Mouse (Mus musculus): ENCODE data around the gene Ccl22. TPM values are rescaled to one million over a fixed set of nuclear protein-coding genes. Genes with fewer than 3 reads are reported as not detected.

Ccl22 gene
- polyA plus RNA-seq, 1 experiment: not detected

DNA sequence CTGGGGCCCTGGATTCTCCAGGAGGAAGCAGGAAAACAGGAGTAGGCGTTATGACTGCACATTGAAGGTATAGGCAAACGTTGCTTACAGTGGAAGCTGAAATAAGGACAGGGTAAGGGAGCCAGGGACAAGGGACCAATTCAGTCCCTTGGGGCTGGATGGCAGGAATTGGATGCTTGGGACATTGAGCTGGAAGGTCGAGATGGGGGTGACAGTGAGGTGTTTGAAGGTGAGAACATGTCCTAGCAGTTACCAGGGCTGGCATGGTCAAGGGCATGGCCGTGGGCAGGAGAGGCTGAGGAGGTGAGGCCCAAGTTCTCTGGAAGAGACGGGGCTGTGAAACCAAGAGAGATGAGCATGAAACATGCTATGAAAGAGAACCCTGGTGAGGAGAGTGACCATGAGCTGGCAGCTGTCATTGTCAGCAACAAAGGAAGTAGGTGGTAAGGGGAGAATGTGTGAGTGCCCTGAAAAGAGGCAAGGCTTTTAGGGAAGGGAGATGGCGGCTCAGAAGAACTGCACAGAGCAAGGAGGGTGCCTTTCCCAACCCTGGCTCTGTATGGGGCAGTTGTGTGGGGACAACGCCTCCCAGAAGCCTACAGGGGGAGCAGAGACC lies 10.5 kb upstream of the Ccl22 start:
- H3K79me2 ChIP-seq (ENCODE audit: control insufficient read depth, insufficient read depth): no peaks in the 10 kb centered on the region
- no peaks in the 10 kb centered on the region for H3K27me3 ChIP-seq (ENCODE audit: control insufficient read depth, insufficient read depth, insufficient read length)
- no peaks in the 10 kb centered on the region for H3K36me3 ChIP-seq (ENCODE audit: control insufficient read depth, insufficient read depth)
- H3ac ChIP-seq (ENCODE audit: control insufficient read depth, insufficient read length): no peak overlapping the region
- TF ChIP-seq TCF12 (IDR thresholded peaks at IDR 0.05; ENCODE audit: insufficient read depth, poor library complexity, severe bottlenecking) (no peak), MYOD1 (IDR thresholded peaks at IDR 0.05; ENCODE audit: control insufficient read depth in 1 of 3, insufficient read length in 2 of 3, low read depth in 2 of 3) (peak in 2 of 3 experiments; percentile 45 to 54)
- H3K4me2 ChIP-seq (ENCODE audit: low read depth): no peak overlapping the region
- no peak overlapping the region for H3K4me3 ChIP-seq

DNA sequence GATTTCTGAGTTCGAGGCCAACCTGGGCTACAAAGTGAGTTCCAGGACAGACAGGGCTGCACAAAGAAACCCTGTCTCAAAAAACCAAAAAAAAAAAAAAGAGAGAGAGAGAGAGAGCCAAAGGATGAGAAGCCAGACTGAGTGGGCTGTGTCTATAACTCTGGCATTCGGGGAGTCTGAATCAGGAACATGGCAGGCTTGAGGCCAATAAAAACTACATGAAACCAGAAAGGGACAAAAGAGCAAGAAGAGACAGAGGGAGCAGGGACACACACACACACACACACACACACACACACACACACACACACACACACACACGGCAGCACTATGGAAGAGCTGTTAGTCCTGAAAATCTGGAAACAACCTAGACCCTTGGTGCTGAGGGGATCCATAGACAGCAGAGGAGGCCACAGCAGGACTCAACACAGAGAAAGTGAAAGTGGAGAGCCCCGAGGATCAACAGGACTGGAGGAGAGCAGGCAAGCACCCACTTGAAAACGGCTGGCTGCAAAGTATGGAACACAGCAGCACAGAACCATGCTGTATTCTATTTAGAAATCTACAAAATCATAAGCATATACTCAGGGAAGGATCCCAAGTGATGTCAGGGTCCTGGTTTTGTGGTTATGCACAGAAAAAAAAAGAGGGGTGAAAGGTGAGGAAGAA lies 9.8 kb upstream of the Ccl22 start:
- Histone ChIP-seq H3K79me2 (ENCODE audit: control insufficient read depth, insufficient read depth) (no peaks in the 10 kb centered on the region), H3K36me3 (ENCODE audit: control insufficient read depth, insufficient read depth) (no peaks in the 10 kb centered on the region), H3ac (ENCODE audit: control insufficient read depth, insufficient read length) (no peak overlapping the region), H3K4me3 (no peak overlapping the region), H3K4me2 (ENCODE audit: low read depth) (peak overlapping the region; percentile 61), H3K27me3 (ENCODE audit: control insufficient read depth, insufficient read depth, insufficient read length) (no peaks in the 10 kb centered on the region)
- TF ChIP-seq MAX (IDR thresholded peaks at IDR 0.05; ENCODE audit: low read depth) (no peak), TCF12 (IDR thresholded peaks at IDR 0.05; ENCODE audit: insufficient read depth, poor library complexity, severe bottlenecking) (no peak), MYOD1 (IDR thresholded peaks at IDR 0.05; ENCODE audit: control insufficient read depth in 1 of 3, insufficient read length in 2 of 3, low read depth in 2 of 3) (no peak), MYOG (IDR thresholded peaks at IDR 0.05; ENCODE audit: control insufficient read depth in 1 of 3, insufficient read depth in 1 of 3, insufficient read length in 2 of 3, low read depth in 2 of 3) (no peak), CEBPB (IDR thresholded peaks at IDR 0.05; ENCODE audit: insufficient read depth, poor library complexity, severe bottlenecking) (no peak), POLR2AphosphoS2 (IDR thresholded peaks at IDR 0.05; ENCODE audit: insufficient read length, low read depth) (no peak), POLR2A (IDR thresholded peaks at IDR 0.05; ENCODE audit: insufficient read length, low read depth) (no peak), USF1 (IDR thresholded peaks at IDR 0.05; ENCODE audit: low read depth) (no peak), REST (IDR thresholded peaks at IDR 0.05; ENCODE audit: insufficient read depth, insufficient read length) (no peak), TCF3 (IDR thresholded peaks at IDR 0.05; ENCODE audit: insufficient read length, low read depth) (no peak), E2F4 (IDR thresholded peaks at IDR 0.05; ENCODE audit: insufficient read depth) (no peak), SRF (IDR thresholded peaks at IDR 0.05; ENCODE audit: control insufficient read depth, insufficient read length, low read depth) (no peak)

GRCm38 (mm10) chr8:94739829-94740228 lies 5.6 kb upstream of the Ccl22 start:
- no peaks in the 10 kb centered on the region for H3K36me3 ChIP-seq (ENCODE audit: control insufficient read depth, insufficient read depth)
- no peak overlapping the region for H3ac ChIP-seq (ENCODE audit: control insufficient read depth, insufficient read length)
- H3K4me2 ChIP-seq (ENCODE audit: low read depth): no peak overlapping the region
- TF ChIP-seq MAX (IDR thresholded peaks at IDR 0.05; ENCODE audit: low read depth) (no peak), CEBPB (IDR thresholded peaks at IDR 0.05; ENCODE audit: insufficient read depth, poor library complexity, severe bottlenecking) (no peak), TCF12 (IDR thresholded peaks at IDR 0.05; ENCODE audit: insufficient read depth, poor library complexity, severe bottlenecking) (no peak), MYOD1 (IDR thresholded peaks at IDR 0.05; ENCODE audit: control insufficient read depth in 1 of 3, insufficient read length in 2 of 3, low read depth in 2 of 3) (no peak), USF1 (IDR thresholded peaks at IDR 0.05; ENCODE audit: low read depth) (no peak), REST (IDR thresholded peaks at IDR 0.05; ENCODE audit: insufficient read depth, insufficient read length) (no peak), MYOG (IDR thresholded peaks at IDR 0.05; ENCODE audit: control insufficient read depth in 1 of 3, insufficient read depth in 1 of 3, insufficient read length in 2 of 3, low read depth in 2 of 3) (no peak), SRF (IDR thresholded peaks at IDR 0.05; ENCODE audit: control insufficient read depth, insufficient read length, low read depth) (no peak), POLR2A (IDR thresholded peaks at IDR 0.05; ENCODE audit: insufficient read length, low read depth) (no peak), POLR2AphosphoS2 (IDR thresholded peaks at IDR 0.05; ENCODE audit: insufficient read length, low read depth) (no peak), TCF3 (IDR thresholded peaks at IDR 0.05; ENCODE audit: insufficient read length, low read depth) (no peak), E2F4 (IDR thresholded peaks at IDR 0.05; ENCODE audit: insufficient read depth) (no peak)
- H3K27me3 ChIP-seq (ENCODE audit: control insufficient read depth, insufficient read depth, insufficient read length): no peaks in the 10 kb centered on the region
- H3K4me3 ChIP-seq: no peak overlapping the region
- H3K79me2 ChIP-seq (ENCODE audit: control insufficient read depth, insufficient read depth): no peaks in the 10 kb centered on the region

DNA sequence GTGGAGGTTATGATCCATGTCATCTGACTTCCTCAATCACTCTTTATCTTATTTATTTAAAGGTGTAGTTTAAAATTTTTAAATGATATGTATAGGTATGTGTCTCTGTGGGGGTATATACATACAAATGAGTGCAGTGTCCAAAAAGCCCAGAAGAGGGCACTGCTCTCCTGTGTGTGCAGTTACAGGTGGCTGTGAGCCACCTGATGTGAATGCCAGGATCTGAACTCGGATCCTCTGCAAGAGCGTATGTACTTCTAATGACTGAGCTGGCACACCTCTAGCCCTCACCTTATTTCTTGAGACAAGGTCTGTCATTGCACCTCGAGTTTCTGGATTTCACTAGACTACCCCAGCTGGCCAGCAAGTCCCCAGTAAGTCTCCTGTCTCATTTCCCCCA lies 4.8 kb upstream of the Ccl22 start:
- H3K27me3 ChIP-seq (ENCODE audit: control insufficient read depth, insufficient read depth, insufficient read length): no peaks in the 10 kb centered on the region
- H3K36me3 ChIP-seq (ENCODE audit: control insufficient read depth, insufficient read depth): no peaks in the 10 kb centered on the region
- H3K4me3 ChIP-seq: no peak overlapping the region
- no peak overlapping the region for H3K4me2 ChIP-seq (ENCODE audit: low read depth)
- no peak overlapping the region for H3ac ChIP-seq (ENCODE audit: control insufficient read depth, insufficient read length)
- no peak for TF ChIP-seq MAX (IDR thresholded peaks at IDR 0.05; ENCODE audit: low read depth)
- TF ChIP-seq POLR2AphosphoS2 (IDR thresholded peaks at IDR 0.05; ENCODE audit: insufficient read length, low read depth): no peak
- TF ChIP-seq TCF3 (IDR thresholded peaks at IDR 0.05; ENCODE audit: insufficient read length, low read depth): no peak
- no peak for TF ChIP-seq E2F4 (IDR thresholded peaks at IDR 0.05; ENCODE audit: insufficient read depth)
- TF ChIP-seq POLR2A (IDR thresholded peaks at IDR 0.05; ENCODE audit: insufficient read length, low read depth): no peak
- no peak for TF ChIP-seq MYOD1 (IDR thresholded peaks at IDR 0.05; ENCODE audit: control insufficient read depth in 1 of 3, insufficient read length in 2 of 3, low read depth in 2 of 3)
- no peak for TF ChIP-seq CEBPB (IDR thresholded peaks at IDR 0.05; ENCODE audit: insufficient read depth, poor library complexity, severe bottlenecking)
- TF ChIP-seq REST (IDR thresholded peaks at IDR 0.05; ENCODE audit: insufficient read depth, insufficient read length): no peak
- TF ChIP-seq SRF (IDR thresholded peaks at IDR 0.05; ENCODE audit: control insufficient read depth, insufficient read length, low read depth): no peak
- TF ChIP-seq TCF12 (IDR thresholded peaks at IDR 0.05; ENCODE audit: insufficient read depth, poor library complexity, severe bottlenecking): no peak
- no peaks in the 10 kb centered on the region for H3K79me2 ChIP-seq (ENCODE audit: control insufficient read depth, insufficient read depth)
